Mouse (Mus musculus): ENCODE measurements around the gene Adora2b.

- TF ChIP-seq POLR2A (IDR thresholded peaks at IDR 0.05; ENCODE audit: insufficient read depth, low read depth, low read length), result no peak
- TF ChIP-seq CTCF (IDR thresholded peaks at IDR 0.05; ENCODE audit: insufficient read depth, low read depth, low read length), result no peak
Measured at GRCm38 (mm10) chr11:62259214-62259613, 10.4 kb downstream of the Adora2b start.

All from olfactory bulb, adult 2 months (tissue).